Mouse (Mus musculus): ENCODE data around the gene Rpl23. TPM values are rescaled to one million over a fixed set of nuclear protein-coding genes. Genes with fewer than 3 reads are reported as not detected.

The Rpl23 gene
- polyA plus RNA-seq, 1 experiment from 2014 or later: 299 TPM

DNA sequence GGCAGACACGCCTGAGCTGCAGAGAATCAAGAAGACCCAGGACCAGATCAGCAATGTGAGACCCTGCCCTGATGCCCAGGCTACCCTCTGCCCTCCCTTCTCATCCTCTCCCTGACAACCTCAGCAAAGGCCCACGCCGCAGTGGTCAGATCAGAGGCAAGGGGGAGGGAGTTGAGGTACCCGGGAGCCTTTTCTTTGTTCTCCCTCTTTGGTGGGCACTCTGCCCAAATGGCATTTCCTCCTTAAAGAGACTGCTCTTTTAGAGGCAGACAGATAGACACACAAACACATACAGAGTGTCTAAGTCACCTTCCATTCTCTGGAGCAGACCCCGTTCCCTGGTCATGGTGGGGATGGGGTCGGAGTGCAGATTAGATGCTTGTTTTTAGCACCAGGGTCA lies 42.7 kb upstream of the Rpl23 start:
- no peak overlapping the region for H3K9ac ChIP-seq (ENCODE audit: low read length)
- peaks cover 25% of the 10 kb centered on the region for H3K36me3 ChIP-seq (ENCODE audit: control insufficient read depth, insufficient read depth)
- 63% methylated on average over 6 of the region's 6 CpGs for WGBS
- no peaks in the 10 kb centered on the region for H3K9me3 ChIP-seq (replicated peaks; ENCODE audit: control insufficient read depth, low read length)
- H3K27me3 ChIP-seq (ENCODE audit: control insufficient read depth, insufficient read depth, low read length): no peaks in the 10 kb centered on the region
- ATAC-seq (replicated peaks; ENCODE audit: extremely low read depth, insufficient read depth, low FRiP score): no peak
- no peak overlapping the region for H3K4me2 ChIP-seq (ENCODE audit: low read depth, low read length)
- H3K27ac ChIP-seq (ENCODE audit: low read length): 0 out of 2 replicates have a peak overlapping the region, but pooled peaks have one; percentile 39
- H3K4me3 ChIP-seq (ENCODE audit: low read length): no peak overlapping the region
- H3K4me1 ChIP-seq (ENCODE audit: control insufficient read depth, insufficient read depth, low read length): peaks cover 28% of the 10 kb centered on the region

DNA sequence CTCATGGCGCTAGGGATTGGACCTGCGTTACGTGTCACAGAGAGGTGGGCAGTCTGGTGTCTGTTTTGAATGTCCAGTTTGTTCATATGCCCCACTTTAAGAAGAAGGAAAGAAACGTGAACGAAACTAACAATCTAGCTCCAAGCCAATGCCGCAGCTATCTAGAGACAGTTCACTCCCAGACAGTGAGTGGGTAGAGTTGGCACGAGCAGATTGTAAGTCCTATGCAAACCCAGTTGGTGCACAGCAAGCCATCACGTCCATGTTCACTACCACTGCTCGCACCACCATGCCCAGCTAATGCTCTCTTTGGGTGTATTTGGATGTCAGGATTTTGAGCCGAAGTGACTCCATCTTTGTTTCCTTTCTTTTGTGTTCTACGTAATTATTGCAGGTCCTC lies 41.9 kb upstream of the Rpl23 start:
- H3K4me1 ChIP-seq (ENCODE audit: control insufficient read depth, insufficient read depth, low read length): peaks cover 31% of the 10 kb centered on the region
- H3K9ac ChIP-seq (ENCODE audit: low read length): no peak overlapping the region
- H3K4me2 ChIP-seq (ENCODE audit: low read depth, low read length): no peak overlapping the region
- H3K4me3 ChIP-seq (ENCODE audit: low read length): no peak overlapping the region
- H3K27ac ChIP-seq (ENCODE audit: low read length): no peak overlapping the region
- H3K9me3 ChIP-seq (replicated peaks; ENCODE audit: control insufficient read depth, low read length): no peaks in the 10 kb centered on the region
- 91% methylated on average over 11 of the region's 11 CpGs for WGBS
- H3K36me3 ChIP-seq (ENCODE audit: control insufficient read depth, insufficient read depth): peaks cover 23% of the 10 kb centered on the region
- no peak for ATAC-seq (replicated peaks; ENCODE audit: extremely low read depth, insufficient read depth, low FRiP score)
- H3K27me3 ChIP-seq (ENCODE audit: control insufficient read depth, insufficient read depth, low read length): no peaks in the 10 kb centered on the region

DNA sequence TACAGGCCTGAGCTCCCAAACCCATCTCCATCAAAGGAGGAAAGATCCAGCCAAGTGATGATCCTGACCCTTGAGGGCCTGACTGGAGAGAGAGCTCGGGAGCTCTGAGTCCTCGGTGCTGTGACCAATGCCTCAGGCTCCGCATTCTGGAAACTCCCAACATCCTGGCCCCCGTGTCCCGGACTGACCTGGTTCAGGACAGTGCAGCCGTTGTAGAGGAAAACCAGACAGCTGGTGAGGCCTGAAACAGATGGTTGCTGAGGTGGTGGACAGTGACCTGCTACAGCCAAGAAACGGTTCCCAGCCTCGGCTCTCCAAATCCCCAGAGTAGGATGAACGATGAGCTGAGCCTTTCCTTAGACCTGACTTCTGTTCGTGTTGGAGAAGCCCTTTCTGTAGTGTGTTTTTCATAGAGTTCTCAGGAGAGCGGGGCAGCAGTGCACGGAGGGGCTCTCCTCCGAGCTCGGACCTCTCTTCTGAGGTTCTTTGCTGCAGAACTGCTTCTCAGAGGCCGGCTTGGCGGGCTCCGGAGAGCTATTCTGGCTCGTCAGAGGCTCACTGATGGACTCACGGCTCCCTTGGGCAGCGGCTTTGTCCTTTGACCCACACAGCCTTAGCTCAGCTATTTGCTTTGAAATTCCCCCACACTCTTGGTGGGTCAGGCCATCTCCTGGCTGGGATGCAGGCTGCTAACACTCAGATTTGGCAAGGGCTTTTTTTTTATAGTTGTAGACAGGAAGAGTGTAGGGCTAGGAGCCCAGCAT lies 40.8 kb upstream of the Rpl23 start:
- peaks cover 42% of the 10 kb centered on the region for H3K4me1 ChIP-seq (ENCODE audit: control insufficient read depth, insufficient read depth, low read length)
- no peak overlapping the region for H3K9ac ChIP-seq (ENCODE audit: low read length)
- H3K27ac ChIP-seq (ENCODE audit: low read length): no peak overlapping the region
- H3K4me3 ChIP-seq (ENCODE audit: low read length): no peak overlapping the region
- no peak overlapping the region for H3K4me2 ChIP-seq (ENCODE audit: low read depth, low read length)
- 72% methylated on average over 20 of the region's 20 CpGs for WGBS
- H3K9me3 ChIP-seq (replicated peaks; ENCODE audit: control insufficient read depth, low read length): no peaks in the 10 kb centered on the region
- peaks cover 22% of the 10 kb centered on the region for H3K36me3 ChIP-seq (ENCODE audit: control insufficient read depth, insufficient read depth)
- no peaks in the 10 kb centered on the region for H3K27me3 ChIP-seq (ENCODE audit: control insufficient read depth, insufficient read depth, low read length)
- ATAC-seq (replicated peaks; ENCODE audit: extremely low read depth, insufficient read depth, low FRiP score): no peak

DNA sequence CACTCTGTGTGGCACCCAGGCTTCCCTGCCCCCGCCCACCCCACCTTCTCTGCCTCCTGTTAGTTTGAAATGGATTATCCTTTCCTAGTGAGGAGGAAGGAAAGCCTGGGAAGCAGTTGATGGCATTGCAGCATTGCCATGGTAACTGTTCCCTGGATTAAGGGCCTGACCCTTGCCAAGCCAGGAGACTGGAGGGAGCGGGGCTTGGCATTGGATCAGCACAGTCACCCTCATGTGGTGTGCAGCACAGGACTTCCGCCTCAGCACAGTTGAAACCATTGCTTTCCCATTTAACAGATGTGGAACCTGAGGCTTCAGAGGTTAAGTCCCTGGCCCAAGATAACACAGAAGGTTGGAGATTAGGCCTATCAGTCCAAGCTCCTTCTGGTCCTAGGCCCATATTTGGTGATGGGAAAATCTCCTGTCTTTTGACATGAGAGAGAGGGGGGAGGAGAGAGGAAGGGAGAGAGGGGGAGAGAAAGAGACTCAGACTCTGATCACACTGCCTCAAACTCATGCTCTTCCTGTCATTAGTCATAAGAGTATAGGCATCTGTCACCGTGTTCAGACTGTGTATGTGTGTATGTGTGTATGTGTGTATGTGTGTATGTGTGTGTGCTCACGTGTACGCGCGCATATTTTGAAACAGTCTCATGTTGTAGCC lies 39.3 kb upstream of the Rpl23 start:
- no peak overlapping the region for H3K4me3 ChIP-seq (ENCODE audit: low read length)
- H3K9me3 ChIP-seq (replicated peaks; ENCODE audit: control insufficient read depth, low read length): no peaks in the 10 kb centered on the region
- WGBS: 89% methylated on average over 8 of the region's 8 CpGs
- peaks cover 55% of the 10 kb centered on the region for H3K4me1 ChIP-seq (ENCODE audit: control insufficient read depth, insufficient read depth, low read length)
- H3K9ac ChIP-seq (ENCODE audit: low read length): no peak overlapping the region
- H3K27ac ChIP-seq (ENCODE audit: low read length): peak overlapping the region; percentile 48; the same call in 1 of the 2 replicates
- no peaks in the 10 kb centered on the region for H3K27me3 ChIP-seq (ENCODE audit: control insufficient read depth, insufficient read depth, low read length)
- no peak overlapping the region for H3K4me2 ChIP-seq (ENCODE audit: low read depth, low read length)
- no peak for ATAC-seq (replicated peaks; ENCODE audit: extremely low read depth, insufficient read depth, low FRiP score)
- peaks cover 13% of the 10 kb centered on the region for H3K36me3 ChIP-seq (ENCODE audit: control insufficient read depth, insufficient read depth)

DNA sequence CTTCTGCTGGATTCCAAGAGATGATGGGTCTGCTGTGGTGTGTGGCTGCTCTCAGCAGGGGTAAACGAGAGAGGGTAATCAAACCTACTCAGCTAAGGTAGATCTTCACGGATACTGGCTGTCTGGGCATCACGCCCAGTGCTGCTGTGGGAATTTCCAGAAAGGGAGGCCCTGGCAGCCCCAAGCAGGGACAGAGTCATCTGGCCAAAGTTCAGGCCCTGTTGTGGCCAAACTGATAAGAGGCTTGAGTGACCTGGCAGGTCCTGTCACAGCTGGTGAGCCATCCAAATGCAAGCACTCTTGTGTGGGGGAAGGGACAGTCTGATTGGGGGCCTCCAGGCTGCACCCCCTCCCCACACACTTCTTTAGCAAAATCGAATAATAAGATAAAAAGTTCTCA lies 38.6 kb upstream of the Rpl23 start:
- WGBS: 21% methylated on average over 4 of the region's 4 CpGs
- Histone ChIP-seq H3K36me3 (ENCODE audit: control insufficient read depth, insufficient read depth) (peaks cover 13% of the 10 kb centered on the region), H3K27ac (ENCODE audit: low read length) (peak overlapping the region; percentile 48; the same call in 1 of the 2 replicates), H3K4me1 (ENCODE audit: control insufficient read depth, insufficient read depth, low read length) (peaks cover 60% of the 10 kb centered on the region), H3K27me3 (ENCODE audit: control insufficient read depth, insufficient read depth, low read length) (no peaks in the 10 kb centered on the region), H3K9ac (ENCODE audit: low read length) (no peak overlapping the region), H3K9me3 (replicated peaks; ENCODE audit: control insufficient read depth, low read length) (no peaks in the 10 kb centered on the region), H3K4me3 (ENCODE audit: low read length) (no peak overlapping the region), H3K4me2 (ENCODE audit: low read depth, low read length) (no peak overlapping the region)
- no peak for ATAC-seq (replicated peaks; ENCODE audit: extremely low read depth, insufficient read depth, low FRiP score)

DNA sequence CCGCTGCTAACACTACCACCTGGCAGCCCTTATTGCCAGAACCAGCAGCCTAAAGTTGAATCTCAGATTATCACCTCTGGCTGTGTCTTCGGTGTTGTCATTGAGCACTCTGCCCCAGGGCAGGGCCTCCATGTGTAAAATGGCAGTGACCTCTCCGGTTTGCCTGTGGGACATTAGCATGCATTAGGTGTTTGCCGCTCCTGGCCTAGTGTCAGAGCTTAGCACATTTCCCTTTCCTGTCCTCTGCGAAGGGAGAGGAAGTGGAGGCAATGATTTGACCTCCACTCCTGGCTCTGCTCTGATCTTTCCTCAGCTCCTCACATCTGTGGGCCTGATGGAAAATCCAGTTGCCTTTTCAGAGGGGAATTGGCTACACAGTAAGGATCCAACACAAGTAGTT lies 37.7 kb upstream of the Rpl23 start:
- no peaks in the 10 kb centered on the region for H3K9me3 ChIP-seq (replicated peaks; ENCODE audit: control insufficient read depth, low read length)
- H3K27ac ChIP-seq (ENCODE audit: low read length): no peak overlapping the region
- ATAC-seq (replicated peaks; ENCODE audit: extremely low read depth, insufficient read depth, low FRiP score): no peak
- peaks cover 60% of the 10 kb centered on the region for H3K4me1 ChIP-seq (ENCODE audit: control insufficient read depth, insufficient read depth, low read length)
- H3K9ac ChIP-seq (ENCODE audit: low read length): no peak overlapping the region
- H3K4me3 ChIP-seq (ENCODE audit: low read length): no peak overlapping the region
- H3K27me3 ChIP-seq (ENCODE audit: control insufficient read depth, insufficient read depth, low read length): no peaks in the 10 kb centered on the region
- peaks cover 13% of the 10 kb centered on the region for H3K36me3 ChIP-seq (ENCODE audit: control insufficient read depth, insufficient read depth)
- WGBS: 64% methylated on average over 5 of the region's 5 CpGs
- no peak overlapping the region for H3K4me2 ChIP-seq (ENCODE audit: low read depth, low read length)

DNA sequence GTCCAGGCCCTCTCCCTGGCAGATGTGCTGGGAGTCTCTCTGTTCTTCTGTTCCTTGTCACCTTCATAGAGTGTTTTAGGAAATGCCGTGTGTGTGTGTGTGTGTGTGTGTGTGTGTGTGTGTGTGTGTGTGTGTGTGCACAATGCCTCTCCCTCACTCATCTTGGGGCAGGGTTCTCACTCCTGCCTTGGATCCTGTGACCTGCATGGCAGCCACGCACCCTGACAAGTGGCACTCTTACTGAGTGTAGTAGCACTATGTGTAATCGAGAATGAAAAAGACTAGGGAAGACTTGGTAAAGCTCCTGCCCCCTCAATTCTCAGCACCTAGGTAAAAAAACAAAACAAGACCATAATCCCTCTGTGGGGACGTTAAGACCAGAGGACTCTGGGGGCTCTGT lies 36.9 kb upstream of the Rpl23 start:
- Histone ChIP-seq H3K4me2 (ENCODE audit: low read depth, low read length) (no peak overlapping the region), H3K36me3 (ENCODE audit: control insufficient read depth, insufficient read depth) (peaks cover 10% of the 10 kb centered on the region; the same call in 1 of the 2 replicates), H3K4me1 (ENCODE audit: control insufficient read depth, insufficient read depth, low read length) (peaks cover 56% of the 10 kb centered on the region), H3K9me3 (replicated peaks; ENCODE audit: control insufficient read depth, low read length) (no peaks in the 10 kb centered on the region), H3K27me3 (ENCODE audit: control insufficient read depth, insufficient read depth, low read length) (no peaks in the 10 kb centered on the region), H3K4me3 (ENCODE audit: low read length) (no peak overlapping the region), H3K27ac (ENCODE audit: low read length) (peak overlapping the region; percentile 73), H3K9ac (ENCODE audit: low read length) (peak overlapping the region; percentile 46)
- no peak for ATAC-seq (replicated peaks; ENCODE audit: extremely low read depth, insufficient read depth, low FRiP score)
- WGBS: 49% methylated on average over 4 of the region's 4 CpGs

DNA sequence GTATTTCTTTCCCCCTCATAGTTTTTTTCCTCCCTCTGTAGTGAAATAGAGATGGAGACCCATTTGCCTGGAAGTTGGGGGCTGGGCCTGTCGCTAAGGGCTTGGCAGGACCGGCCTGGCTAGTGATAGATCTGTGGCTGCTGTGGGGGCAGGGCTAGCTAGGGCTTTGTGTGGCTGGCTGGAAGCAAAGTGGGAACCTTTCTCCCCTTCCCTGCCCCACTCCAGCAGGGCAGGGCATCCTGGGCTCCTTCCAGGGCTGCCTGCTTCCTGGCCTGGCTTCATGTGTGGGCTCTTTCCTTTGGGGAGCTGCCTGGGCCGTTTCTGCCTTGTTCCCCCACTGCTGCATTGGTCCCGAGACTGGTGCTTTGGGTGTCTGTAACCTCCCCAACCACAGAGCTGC lies 36.3 kb upstream of the Rpl23 start:
- Histone ChIP-seq H3K4me2 (ENCODE audit: low read depth, low read length) (no peak overlapping the region), H3K9me3 (replicated peaks; ENCODE audit: control insufficient read depth, low read length) (no peaks in the 10 kb centered on the region), H3K36me3 (ENCODE audit: control insufficient read depth, insufficient read depth) (0 out of 2 replicates have a peak, but pooled peaks cover 8% of the 10 kb centered on the region), H3K27me3 (ENCODE audit: control insufficient read depth, insufficient read depth, low read length) (no peaks in the 10 kb centered on the region), H3K4me1 (ENCODE audit: control insufficient read depth, insufficient read depth, low read length) (peaks cover 57% of the 10 kb centered on the region), H3K9ac (ENCODE audit: low read length) (peak overlapping the region; percentile 46), H3K27ac (ENCODE audit: low read length) (peak overlapping the region; percentile 73), H3K4me3 (ENCODE audit: low read length) (no peak overlapping the region)
- ATAC-seq (replicated peaks; ENCODE audit: extremely low read depth, insufficient read depth, low FRiP score): no peak
- 11% methylated on average over 4 of the region's 4 CpGs for WGBS

DNA sequence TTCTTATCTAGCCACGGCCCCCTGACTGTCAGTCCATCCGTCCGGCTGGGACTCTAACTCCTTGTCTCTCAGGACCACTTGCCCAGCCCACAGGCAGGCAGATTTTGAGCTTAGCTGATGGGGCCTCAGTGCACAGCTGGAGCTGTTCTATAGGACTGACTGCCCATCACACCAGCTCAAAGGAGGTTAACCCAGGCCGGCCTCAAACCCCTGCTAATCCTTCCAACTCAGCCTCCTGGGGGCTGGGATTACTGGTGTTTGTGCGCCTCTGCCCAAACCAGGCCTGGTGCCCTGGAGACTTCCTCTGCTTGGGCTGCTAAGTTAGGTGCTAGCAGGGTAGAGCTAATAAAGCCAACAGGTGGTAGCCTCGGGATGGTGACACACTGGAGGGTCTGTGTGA lies 35.8 kb upstream of the Rpl23 start:
- H3K36me3 ChIP-seq (ENCODE audit: control insufficient read depth, insufficient read depth): 0 out of 2 replicates have a peak, but pooled peaks cover 8% of the 10 kb centered on the region
- WGBS: 66% methylated on average over 6 of the region's 6 CpGs
- ATAC-seq (replicated peaks; ENCODE audit: extremely low read depth, insufficient read depth, low FRiP score): no peak
- peaks cover 62% of the 10 kb centered on the region for H3K4me1 ChIP-seq (ENCODE audit: control insufficient read depth, insufficient read depth, low read length)
- H3K27me3 ChIP-seq (ENCODE audit: control insufficient read depth, insufficient read depth, low read length): no peaks in the 10 kb centered on the region
- H3K27ac ChIP-seq (ENCODE audit: low read length): peak overlapping the region; percentile 6
- H3K4me2 ChIP-seq (ENCODE audit: low read depth, low read length): no peak overlapping the region
- H3K9me3 ChIP-seq (replicated peaks; ENCODE audit: control insufficient read depth, low read length): no peaks in the 10 kb centered on the region
- no peak overlapping the region for H3K4me3 ChIP-seq (ENCODE audit: low read length)
- no peak overlapping the region for H3K9ac ChIP-seq (ENCODE audit: low read length)
